Mouse (Mus musculus): ENCODE measurements around the gene Dach1.

- TF ChIP-seq POLR2A (IDR thresholded peaks at IDR 0.05; ENCODE audit: borderline replicate concordance, insufficient read depth, low read length) (no peak), CTCF (IDR thresholded peaks at IDR 0.05; ENCODE audit: borderline replicate concordance, insufficient read depth, low read depth, low read length) (no peak)
Observed at GRCm38 (mm10) chr14:97881976-97882375, 287.6 kb downstream of the Dach1 start.

All from cerebellum, adult 2 months (tissue).